Mouse (Mus musculus): ENCODE data around the gene Myh9. TPM values are rescaled to one million over a fixed set of nuclear protein-coding genes. Genes with fewer than 3 reads are reported as not detected.

Myh9 gene
- 393 TPM for polyA plus RNA-seq (2017; shearing (Covaris generic))

GRCm38 (mm10) chr15:77842047-77842843, at the start of gene Myh9:
Gene Myh9, minus strand, starts transcription at chr15:77842175.

GRCm38 (mm10) chr15:77756848-77757247, 85.1 kb downstream of the Myh9 start, which contains the start of gene Apol8:
Gene Apol8, minus strand, starts transcription at chr15:77757003.

GRCm38 (mm10) chr15:77728739-77729138, 113.2 kb downstream of the Myh9 start, which contains the start of gene Apol9b:
Gene Apol9b, plus strand, starts transcription at chr15:77729039.

Other genes with a start within 250 kb of the Myh9 start
- gene Apol10b, start 246.1 kb downstream of the Myh9 start, polyA plus RNA-seq (2017; shearing (Covaris generic)) = 7.4 TPM
- gene Gm36245, start 242.9 kb downstream of the Myh9 start, polyA plus RNA-seq (2017; shearing (Covaris generic)) = not detected
- 2.6 TPM for gene Apol11b, start 198.9 kb downstream of the Myh9 start, polyA plus RNA-seq (2017; shearing (Covaris generic))
- gene Apol7e, start 143.3 kb downstream of the Myh9 start, polyA plus RNA-seq (2017; shearing (Covaris generic)) = 81.3 TPM
- 23.4 TPM for gene Apol9b, start 113.1 kb downstream of the Myh9 start, polyA plus RNA-seq (2017; shearing (Covaris generic))
- 0.11 TPM for gene Apol8, start 85.2 kb downstream of the Myh9 start, polyA plus RNA-seq (2017; shearing (Covaris generic))
- gene Txn2, start 86.8 kb upstream of the Myh9 start, polyA plus RNA-seq (2017; shearing (Covaris generic)) = 234 TPM
- gene Foxred2, start 114.5 kb upstream of the Myh9 start, polyA plus RNA-seq (2017; shearing (Covaris generic)) = 7.4 TPM
- 207 TPM for gene Eif3d, start 128.6 kb upstream of the Myh9 start, polyA plus RNA-seq (2017; shearing (Covaris generic))

Measured in inflammation-experienced regulatory T-cells, adult 16 weeks (primary cell).